Mouse (Mus musculus): ENCODE measurements at regions not wholly inside any gene's neighbourhood (a gene's known extent, or its start where the extent isn't known, plus 50 kb on each side); places are given as distances from the start of the nearest gene placed in this dataset.

DNA sequence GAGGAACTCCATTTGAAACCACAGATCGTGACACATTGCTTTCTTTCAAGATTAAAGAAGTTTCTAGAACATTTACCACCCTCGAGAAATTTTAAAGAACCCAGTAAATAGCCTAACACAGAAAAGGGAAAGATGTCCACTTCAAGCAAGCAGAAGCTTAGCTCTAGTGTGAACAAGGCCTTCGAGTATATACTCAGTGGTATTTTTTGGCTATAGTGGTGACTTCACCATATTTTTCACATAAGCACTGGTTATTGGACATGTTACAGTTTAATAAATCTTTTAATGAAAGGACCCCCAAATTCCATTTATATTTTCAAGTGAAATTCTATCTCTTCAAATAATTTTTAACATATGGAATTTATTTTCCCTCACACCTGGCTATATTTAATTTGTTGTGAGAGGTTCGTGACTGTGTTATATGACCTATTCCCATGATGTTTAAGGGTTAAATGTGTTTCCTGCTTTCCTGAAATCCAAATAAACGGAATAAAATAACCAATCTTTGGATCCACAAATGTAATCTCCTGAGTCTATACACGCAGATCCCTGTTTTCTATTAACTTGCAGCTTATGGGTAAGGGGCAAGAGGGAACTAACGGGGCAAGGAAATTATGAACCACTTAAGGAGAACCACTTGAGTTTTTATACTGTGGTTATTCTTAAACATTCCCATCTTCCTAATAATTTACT lies 60.6 kb upstream of the Tas2r134 start:
- Histone ChIP-seq H3K27ac (ENCODE audit: low read depth) (no peak overlapping the region), H3K4me2 (ENCODE audit: low read depth, low read length) (no peak overlapping the region), H3K4me1 (ENCODE audit: insufficient read depth) (no peaks in the 10 kb centered on the region), H3K9ac (replicated peaks) (no peak overlapping the region), H3K27me3 (ENCODE audit: insufficient read depth, low read length) (no peaks in the 10 kb centered on the region), H3K9me3 (ENCODE audit: low read length) (no peaks in the 10 kb centered on the region), H3K36me3 (replicated peaks; ENCODE audit: insufficient read depth, low read length) (no peaks in the 10 kb centered on the region), H3K4me3 (ENCODE audit: low read depth, low read length) (no peak overlapping the region)
- DNase-seq (no peak), ATAC-seq (no peak)
- WGBS (ENCODE audit: insufficient replicate concordance): 67% methylated on average over 7 of the region's 7 CpGs
- TF ChIP-seq CTCF (IDR thresholded peaks at IDR 0.05; ENCODE audit: low read depth): no peak
- TF ChIP-seq EP300 (IDR thresholded peaks at IDR 0.05; ENCODE audit: low read depth): no peak

GRCm38 (mm10) chr2:51563881-51564280 lies 63.4 kb upstream of the Tas2r134 start:
- TF ChIP-seq EP300 (IDR thresholded peaks at IDR 0.05; ENCODE audit: low read depth) (no peak), CTCF (IDR thresholded peaks at IDR 0.05; ENCODE audit: low read depth) (no peak)
- no peaks in the 10 kb centered on the region for H3K9me3 ChIP-seq (ENCODE audit: low read length)
- no peak overlapping the region for H3K4me2 ChIP-seq (ENCODE audit: low read depth, low read length)
- H3K9ac ChIP-seq (replicated peaks): no peak overlapping the region
- no peak for ATAC-seq
- WGBS (ENCODE audit: insufficient replicate concordance): 71% methylated on average over 5 of the region's 5 CpGs
- H3K27me3 ChIP-seq (ENCODE audit: insufficient read depth, low read length): no peaks in the 10 kb centered on the region
- H3K4me3 ChIP-seq (ENCODE audit: low read depth, low read length): no peak overlapping the region
- no peaks in the 10 kb centered on the region for H3K36me3 ChIP-seq (replicated peaks; ENCODE audit: insufficient read depth, low read length)
- no peak overlapping the region for H3K27ac ChIP-seq (ENCODE audit: low read depth)
- no peaks in the 10 kb centered on the region for H3K4me1 ChIP-seq (ENCODE audit: insufficient read depth)
- no peak for DNase-seq

DNA sequence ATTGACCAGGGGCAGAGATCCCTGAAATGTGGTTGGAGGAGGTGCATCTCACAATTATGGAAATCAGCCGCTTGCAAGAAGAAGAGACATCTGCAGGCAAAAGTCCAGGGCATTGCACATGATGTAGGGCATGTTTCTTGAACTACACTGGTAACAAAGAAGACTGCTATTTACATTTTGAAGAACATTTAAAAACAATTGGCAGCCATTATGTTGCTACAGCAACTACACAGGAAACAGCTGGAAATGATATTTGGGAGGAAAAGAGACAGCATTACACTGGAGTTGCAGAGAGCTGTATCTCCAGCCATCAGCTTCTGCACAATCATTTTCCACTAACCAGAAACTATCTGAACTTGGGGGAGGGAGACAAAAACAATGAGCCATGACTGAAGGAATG lies 64.1 kb upstream of the Tas2r134 start:
- no peak for ATAC-seq
- Histone ChIP-seq H3K4me1 (ENCODE audit: insufficient read depth) (no peaks in the 10 kb centered on the region), H3K4me3 (ENCODE audit: low read depth, low read length) (no peak overlapping the region), H3K4me2 (ENCODE audit: low read depth, low read length) (no peak overlapping the region), H3K36me3 (replicated peaks; ENCODE audit: insufficient read depth, low read length) (no peaks in the 10 kb centered on the region), H3K9me3 (ENCODE audit: low read length) (no peaks in the 10 kb centered on the region), H3K27me3 (ENCODE audit: insufficient read depth, low read length) (no peaks in the 10 kb centered on the region), H3K27ac (ENCODE audit: low read depth) (no peak overlapping the region), H3K9ac (replicated peaks) (no peak overlapping the region)
- 60% methylated on average over 1 of the region's 1 CpGs for WGBS (ENCODE audit: insufficient replicate concordance)
- no peak for DNase-seq
- no peak for TF ChIP-seq EP300 (IDR thresholded peaks at IDR 0.05; ENCODE audit: low read depth)
- no peak for TF ChIP-seq CTCF (IDR thresholded peaks at IDR 0.05; ENCODE audit: low read depth)

- TF ChIP-seq CTCF (IDR thresholded peaks at IDR 0.05; ENCODE audit: low read depth): no peak
- TF ChIP-seq EP300 (IDR thresholded peaks at IDR 0.05; ENCODE audit: low read depth): no peak
- no peaks in the 10 kb centered on the region for H3K36me3 ChIP-seq (replicated peaks; ENCODE audit: insufficient read depth, low read length)
- DNase-seq (no peak), ATAC-seq (no peak)
- H3K9ac ChIP-seq (replicated peaks): no peak overlapping the region
- no peak overlapping the region for H3K27ac ChIP-seq (ENCODE audit: low read depth)
- no peaks in the 10 kb centered on the region for H3K27me3 ChIP-seq (ENCODE audit: insufficient read depth, low read length)
- H3K9me3 ChIP-seq (ENCODE audit: low read length): no peaks in the 10 kb centered on the region
- WGBS (ENCODE audit: insufficient replicate concordance): 73% methylated on average over 7 of the region's 7 CpGs
- no peak overlapping the region for H3K4me3 ChIP-seq (ENCODE audit: low read depth, low read length)
- no peaks in the 10 kb centered on the region for H3K4me1 ChIP-seq (ENCODE audit: insufficient read depth)
- H3K4me2 ChIP-seq (ENCODE audit: low read depth, low read length): no peak overlapping the region
Measured at GRCm38 (mm10) chr2:51550863-51551262, 76.4 kb upstream of the Tas2r134 start.

- no peak overlapping the region for H3K4me2 ChIP-seq (ENCODE audit: low read depth, low read length)
- H3K36me3 ChIP-seq (replicated peaks; ENCODE audit: insufficient read depth, low read length): no peaks in the 10 kb centered on the region
- no peak overlapping the region for H3K9ac ChIP-seq (replicated peaks)
- no peak for DNase-seq
- H3K27ac ChIP-seq (ENCODE audit: low read depth): no peak overlapping the region
- no peak overlapping the region for H3K4me3 ChIP-seq (ENCODE audit: low read depth, low read length)
- 68% methylated on average over 5 of the region's 5 CpGs for WGBS (ENCODE audit: insufficient replicate concordance)
- TF ChIP-seq EP300 (IDR thresholded peaks at IDR 0.05; ENCODE audit: low read depth): no peak
- TF ChIP-seq CTCF (IDR thresholded peaks at IDR 0.05; ENCODE audit: low read depth): no peak
- no peaks in the 10 kb centered on the region for H3K4me1 ChIP-seq (ENCODE audit: insufficient read depth)
- no peaks in the 10 kb centered on the region for H3K9me3 ChIP-seq (ENCODE audit: low read length)
- H3K27me3 ChIP-seq (ENCODE audit: insufficient read depth, low read length): no peaks in the 10 kb centered on the region
- ATAC-seq: no peak
Measured at GRCm38 (mm10) chr2:51549125-51549524, 78.2 kb upstream of the Tas2r134 start.

- H3K27me3 ChIP-seq (ENCODE audit: insufficient read depth, low read length): no peaks in the 10 kb centered on the region
- DNase-seq (no peak), ATAC-seq (no peak)
- no peaks in the 10 kb centered on the region for H3K4me1 ChIP-seq (ENCODE audit: insufficient read depth)
- no peak overlapping the region for H3K4me2 ChIP-seq (ENCODE audit: low read depth, low read length)
- H3K9ac ChIP-seq (replicated peaks): no peak overlapping the region
- H3K27ac ChIP-seq (ENCODE audit: low read depth): no peak overlapping the region
- 92% methylated on average over 3 of the region's 3 CpGs for WGBS (ENCODE audit: insufficient replicate concordance)
- H3K9me3 ChIP-seq (ENCODE audit: low read length): no peaks in the 10 kb centered on the region
- H3K4me3 ChIP-seq (ENCODE audit: low read depth, low read length): no peak overlapping the region
- TF ChIP-seq EP300 (IDR thresholded peaks at IDR 0.05; ENCODE audit: low read depth) (no peak), CTCF (IDR thresholded peaks at IDR 0.05; ENCODE audit: low read depth) (no peak)
- no peaks in the 10 kb centered on the region for H3K36me3 ChIP-seq (replicated peaks; ENCODE audit: insufficient read depth, low read length)
Measured at GRCm38 (mm10) chr2:51546181-51546580, 81.1 kb upstream of the Tas2r134 start.

All from liver, postnatal 0 days (tissue).